Mouse (Mus musculus) urinary bladder, postnatal 36 days (tissue): ENCODE data around the gene Tango6.
"Not testable (repeated sequence)": the region's sequence is repeated elsewhere in the genome, so short reads cannot be mapped to it uniquely, and the experiment has no call there.

Source experiments
- DNase-seq, 2 experiments: peaks; one replicate each; pipeline ENCODE4 v3.0.0; 2022; ENCODE audit warnings: low spot score in 2 of 2, mixed read lengths in 1 of 2

Gene Tango6

GRCm38 (mm10) chr8:106761317-106761716 is 78.4 kb downstream of the Tango6 start:
- no peak for DNase-seq

- DNase-seq, result no peak
Observed at GRCm38 (mm10) chr8:106761867-106762523, 79.1 kb downstream of the Tango6 start.

- no peak for DNase-seq
Observed at GRCm38 (mm10) chr8:106764529-106764928, 81.7 kb downstream of the Tango6 start.

- DNase-seq, result no peak
Observed at GRCm38 (mm10) chr8:106765570-106765969, 82.7 kb downstream of the Tango6 start.

- DNase-seq, result no peak
Observed at GRCm38 (mm10) chr8:106766736-106767135, 83.9 kb downstream of the Tango6 start.

GRCm38 (mm10) chr8:106769147-106769805 is 86.4 kb downstream of the Tango6 start:
- peak; percentile 57 to 63 for DNase-seq

- no peak for DNase-seq
Observed at GRCm38 (mm10) chr8:106770596-106771179, 87.8 kb downstream of the Tango6 start.

GRCm38 (mm10) chr8:106772094-106772493 is 89.2 kb downstream of the Tango6 start:
- DNase-seq, result no peak

GRCm38 (mm10) chr8:106772501-106772900 is 89.6 kb downstream of the Tango6 start:
- DNase-seq, result no peak

GRCm38 (mm10) chr8:106774567-106775320 is 91.9 kb downstream of the Tango6 start:
- DNase-seq, result no peak

GRCm38 (mm10) chr8:106789623-106790022 is 106.8 kb downstream of the Tango6 start:
- DNase-seq, result no peak

GRCm38 (mm10) chr8:106794820-106795219 is 112.0 kb downstream of the Tango6 start:
- DNase-seq, result no peak

- DNase-seq, result no peak
Observed at GRCm38 (mm10) chr8:106799821-106800220, 117.0 kb downstream of the Tango6 start.

- DNase-seq, result no peak
Observed at GRCm38 (mm10) chr8:106801261-106801660, 118.4 kb downstream of the Tango6 start.

- DNase-seq, result not testable (repeated sequence)
Observed at GRCm38 (mm10) chr8:106802384-106803137, 119.7 kb downstream of the Tango6 start.

GRCm38 (mm10) chr8:106805859-106806258 is 123.0 kb downstream of the Tango6 start:
- no peak for DNase-seq

- no peak for DNase-seq
Observed at GRCm38 (mm10) chr8:106807461-106807860, 124.6 kb downstream of the Tango6 start.

GRCm38 (mm10) chr8:106809726-106810125 is 126.9 kb downstream of the Tango6 start:
- no peak for DNase-seq

GRCm38 (mm10) chr8:106810406-106810805 is 127.5 kb downstream of the Tango6 start:
- DNase-seq, result no peak

- DNase-seq, result no peak
Observed at GRCm38 (mm10) chr8:106812560-106812959, 129.7 kb downstream of the Tango6 start.

- DNase-seq, result no peak
Observed at GRCm38 (mm10) chr8:106816431-106817170, 133.7 kb downstream of the Tango6 start.
